Comparison of ENCODE assay signal across 23 mouse cellular contexts in genomic region chr8:116024811-116025210, GRCm38 (mm10).
DNase-seq lines count a peak whose midpoint lies in the region; ATAC-seq lines count a peak whose summit lies in the region.
"Had no signal": no experiment of that assay in that cellular context is flagged by ENCODE, and none has a peak within 500 bp of the region (broad histone marks: within the 10 kb centered on the region; RNA-seq: fewer than 3 reads in every experiment).

No protein-coding gene starts in this region.

- 83% methylated on average over 4 of the region's 4 CpGs for WGBS in hindbrain, embryonic 16.5 days

- no peaks in the 10 kb centered on the region for H3K27me3 ChIP-seq in hindbrain, embryonic 16.5 days (replicated peaks; ENCODE audit: control insufficient read depth, insufficient read depth, low read length)
- H3K27me3 ChIP-seq: forebrain, embryonic 13.5 days; heart, embryonic 12.5 days; heart, embryonic 15.5 days had no signal

- H3K4me1 ChIP-seq in hindbrain, embryonic 16.5 days (ENCODE audit: control insufficient read depth, insufficient read depth, low read depth, low read length), result no peaks in the 10 kb centered on the region
- H3K4me1 ChIP-seq: forebrain, embryonic 10.5 days; forebrain, embryonic 13.5 days; heart, embryonic 12.5 days; heart, embryonic 15.5 days had no signal

- H3K9me3 ChIP-seq in hindbrain, embryonic 16.5 days (ENCODE audit: control insufficient read depth, low read length), result no peaks in the 10 kb centered on the region
- H3K9me3 ChIP-seq: forebrain, embryonic 10.5 days; forebrain, embryonic 13.5 days; heart, embryonic 12.5 days; heart, embryonic 15.5 days had no signal

- H3K27ac ChIP-seq in hindbrain, embryonic 16.5 days (ENCODE audit: low read depth, low read length), result no peak overlapping the region
- H3K27ac ChIP-seq: forebrain, embryonic 10.5 days; forebrain, embryonic 13.5 days; heart, adult 2 months; heart, embryonic 15.5 days; hindbrain, embryonic 14.5 days had no signal

- no peak overlapping the region for H3K9ac ChIP-seq in hindbrain, embryonic 16.5 days (ENCODE audit: low read depth, low read length)
- H3K9ac ChIP-seq: forebrain, embryonic 13.5 days; heart, embryonic 12.5 days; heart, embryonic 15.5 days; hindbrain, embryonic 14.5 days had no signal

- no peak overlapping the region for H3K4me3 ChIP-seq in hindbrain, embryonic 16.5 days (ENCODE audit: low read length)
- H3K4me3 ChIP-seq: forebrain, embryonic 10.5 days; forebrain, embryonic 13.5 days; heart, adult 2 months; heart, embryonic 12.5 days; heart, embryonic 15.5 days had no signal

- H3K36me3 ChIP-seq in hindbrain, embryonic 16.5 days (ENCODE audit: control insufficient read depth, insufficient read depth, low read length), result no peaks in the 10 kb centered on the region
- H3K36me3 ChIP-seq: forebrain, embryonic 10.5 days; heart, embryonic 12.5 days; heart, embryonic 15.5 days had no signal

- no peak overlapping the region for H3K4me2 ChIP-seq in hindbrain, embryonic 16.5 days (ENCODE audit: low read length)
- H3K4me2 ChIP-seq: forebrain, embryonic 13.5 days; heart, embryonic 12.5 days; heart, embryonic 15.5 days; hindbrain, embryonic 14.5 days had no signal

- no peak for ATAC-seq in hindbrain, embryonic 16.5 days
- ATAC-seq: CD4-positive, CD25-positive, alpha-beta regulatory T cell, adult 4 months; forebrain, embryonic 13.5 days; forebrain, embryonic 16.5 days; intestine, postnatal 0 days had no signal

- peak; percentile 7 for DNase-seq in adrenal gland, postnatal 14 days
- no peak for DNase-seq in adrenal gland, postnatal 4 days (ENCODE audit: low spot score in 2 of 2)
- DNase-seq in heart, adult 11 months, result peak; percentile 83
- DNase-seq in heart, postnatal 14 days, result no peak
- peak; percentile 8 for DNase-seq in kidney, adult 9 months
- no peak for DNase-seq in kidney, adult 18-20 months
- DNase-seq in skeletal muscle tissue, adult 2 months (ENCODE audit: low read depth, low spot score), result peak; percentile 20
- DNase-seq: cerebellum, adult 18-20 months; cerebellum, adult 9-10 months; cerebellum, postnatal 14 days; gastrocnemius, postnatal 25 days; heart, adult 2 months; heart, postnatal 10 days; heart, postnatal 4 days had no signal

- intact Hi-C loops in heart, postnatal 14 days (cut with DNase I), result no loop called here

Comparison
In these comparisons a context has a peak if more than half of its experiments do, and no peak if none do; other contexts are left out.
1. DNase-seq: peak in adrenal gland, postnatal 14 days (single experiment), heart, adult 11 months (single experiment), kidney, adult 9 months (single experiment) and skeletal muscle tissue, adult 2 months (single experiment); none in adrenal gland, postnatal 4 days (0 of 2), heart, postnatal 14 days (0 of 2) and kidney, adult 18-20 months (single experiment).